Mouse (Mus musculus) right cerebral cortex, postnatal 36 days (tissue): Measurements from ENCODE around the gene Fam124b.

Experiments
- DNase-seq, 2 experiments: peaks; one replicate each; pipeline ENCODE4 v3.0.0; 2022; ENCODE audit warnings: low spot score in 2 of 2, mixed read lengths in 1 of 2

Fam124b gene

GRCm38 (mm10) chr1:80177651-80178382, 40.5 kb downstream of the Fam124b start:
- DNase-seq: no peak

GRCm38 (mm10) chr1:80167706-80168105, 50.6 kb downstream of the Fam124b start:
- no peak for DNase-seq

- DNase-seq: no peak
These were observed 51.7 kb downstream of the Fam124b start for GRCm38 (mm10) chr1:80166577-80166976.

GRCm38 (mm10) chr1:80165391-80165790, 52.9 kb downstream of the Fam124b start:
- no peak for DNase-seq

- DNase-seq: no peak
These were observed 55.3 kb downstream of the Fam124b start for GRCm38 (mm10) chr1:80162943-80163342.

GRCm38 (mm10) chr1:80159586-80159985, 58.7 kb downstream of the Fam124b start:
- no peak for DNase-seq

GRCm38 (mm10) chr1:80154902-80155301, 63.4 kb downstream of the Fam124b start:
- no peak for DNase-seq

GRCm38 (mm10) chr1:80153125-80153716, 65.1 kb downstream of the Fam124b start:
- DNase-seq: no peak

- DNase-seq: no peak
These were observed 67.6 kb downstream of the Fam124b start for GRCm38 (mm10) chr1:80150681-80151080.
